Mouse (Mus musculus): ENCODE measurements around the gene Rab42.

Gene Rab42

GRCm38 (mm10) chr4:132273166-132273565 is 30.0 kb downstream of the Rab42 start:
- no peak for DNase-seq (ENCODE audit: low read depth, low spot score)

GRCm38 (mm10) chr4:132269740-132270560 is 33.2 kb downstream of the Rab42 start:
- DNase-seq (ENCODE audit: low read depth, low spot score) = peak; percentile 96

GRCm38 (mm10) chr4:132268871-132269739 is 34.1 kb downstream of the Rab42 start:
- DNase-seq (ENCODE audit: low read depth, low spot score) = peak; percentile 62

GRCm38 (mm10) chr4:132266835-132267349 is 36.3 kb downstream of the Rab42 start:
- DNase-seq (ENCODE audit: low read depth, low spot score) = no peak

- no peak for DNase-seq (ENCODE audit: low read depth, low spot score)
Observed at GRCm38 (mm10) chr4:132263313-132263712, 39.9 kb downstream of the Rab42 start.

- no peak for DNase-seq (ENCODE audit: low read depth, low spot score)
Observed at GRCm38 (mm10) chr4:132262358-132262616, 40.9 kb downstream of the Rab42 start.

- DNase-seq (ENCODE audit: low read depth, low spot score) = peak; percentile 82
Observed at GRCm38 (mm10) chr4:132261514-132262357, 41.4 kb downstream of the Rab42 start, which contains the start of gene Gmeb1. Gmeb1 (minus strand) TSS chr4:132261602.

- peak; percentile 50 for DNase-seq (ENCODE audit: low read depth, low spot score)
Observed at GRCm38 (mm10) chr4:132260404-132261379, 42.5 kb downstream of the Rab42 start.

GRCm38 (mm10) chr4:132259248-132259647 is 43.9 kb downstream of the Rab42 start:
- no peak for DNase-seq (ENCODE audit: low read depth, low spot score)

- DNase-seq (ENCODE audit: low read depth, low spot score) = no peak
Observed at GRCm38 (mm10) chr4:132256384-132256783, 46.8 kb downstream of the Rab42 start.

GRCm38 (mm10) chr4:132254986-132255385 is 48.2 kb downstream of the Rab42 start:
- no peak for DNase-seq (ENCODE audit: low read depth, low spot score)

GRCm38 (mm10) chr4:132253622-132254021 is 49.6 kb downstream of the Rab42 start:
- no peak for DNase-seq (ENCODE audit: low read depth, low spot score)

GRCm38 (mm10) chr4:132253128-132253527 is 50.1 kb downstream of the Rab42 start:
- DNase-seq (ENCODE audit: low read depth, low spot score) = no peak
